Mouse (Mus musculus) T-cell, adult 2 months (primary cell): ENCODE measurements at regions not wholly inside any gene's neighbourhood (a gene's known extent, or its start where the extent isn't known, plus 50 kb on each side); places are given as distances from the start of the nearest gene placed in this dataset.

ENCODE experiments used
- DNase-seq: peaks from one replicate; pipeline ENCODE4 v3.0.0; 2022; ENCODE audit warnings: low spot score

- DNase-seq = no peak
Measured at GRCm38 (mm10) chr4:125882531-125882930, 141.8 kb upstream of the Csf3r start.

GRCm38 (mm10) chr4:125890510-125890909, 133.8 kb upstream of the Csf3r start:
- no peak for DNase-seq

- no peak for DNase-seq
Measured at GRCm38 (mm10) chr4:125893139-125893538, 131.2 kb upstream of the Csf3r start.

- DNase-seq = no peak
Measured at GRCm38 (mm10) chr4:125897707-125898106, 126.6 kb upstream of the Csf3r start.

- no peak for DNase-seq
Measured at GRCm38 (mm10) chr4:125898631-125899348, 125.6 kb upstream of the Csf3r start.

GRCm38 (mm10) chr4:125901546-125902276, 122.6 kb upstream of the Csf3r start:
- no peak for DNase-seq

GRCm38 (mm10) chr4:125906296-125906695, 118.1 kb upstream of the Csf3r start:
- no peak for DNase-seq

GRCm38 (mm10) chr4:125908901-125909300, 115.4 kb upstream of the Csf3r start:
- no peak for DNase-seq

GRCm38 (mm10) chr4:125911541-125912270, 112.6 kb upstream of the Csf3r start:
- DNase-seq = no peak

- peak; percentile 3 for DNase-seq
Measured at GRCm38 (mm10) chr4:125912444-125913049, 111.8 kb upstream of the Csf3r start.

- DNase-seq = no peak
Measured at GRCm38 (mm10) chr4:125915166-125915565, 109.2 kb upstream of the Csf3r start.

- DNase-seq = no peak
Measured at GRCm38 (mm10) chr4:125917210-125917609, 107.1 kb upstream of the Csf3r start.

- no peak for DNase-seq
Measured at GRCm38 (mm10) chr4:125921550-125922316, 102.6 kb upstream of the Csf3r start.

- no peak for DNase-seq
Measured at GRCm38 (mm10) chr4:125922317-125922878, 102.0 kb upstream of the Csf3r start.

GRCm38 (mm10) chr4:125923225-125923624, 101.1 kb upstream of the Csf3r start:
- no peak for DNase-seq

- DNase-seq = no peak
Measured at GRCm38 (mm10) chr4:125928196-125928595, 96.2 kb upstream of the Csf3r start.

- no peak for DNase-seq
Measured at GRCm38 (mm10) chr4:125929122-125929772, 95.1 kb upstream of the Csf3r start.

GRCm38 (mm10) chr4:125930764-125931163, 93.6 kb upstream of the Csf3r start:
- no peak for DNase-seq

- DNase-seq = no peak
Measured at GRCm38 (mm10) chr4:125931321-125931720, 93.0 kb upstream of the Csf3r start.

- DNase-seq = no peak
Measured at GRCm38 (mm10) chr4:125932036-125932756, 92.2 kb upstream of the Csf3r start.
